Mouse (Mus musculus): ENCODE results near the gene Tcte2.
"Not testable (repeated sequence)": the region's sequence is repeated elsewhere in the genome, so short reads cannot be mapped to it uniquely, and the experiment has no call there.

Gene Tcte2

GRCm38 (mm10) chr17:13761179-13761913 is at the start of gene Tcte2:
Gene Tcte2, minus strand, starts transcription at chr17:13761825.
- peak; percentile 62 for DNase-seq (ENCODE audit: low spot score)

DNA sequence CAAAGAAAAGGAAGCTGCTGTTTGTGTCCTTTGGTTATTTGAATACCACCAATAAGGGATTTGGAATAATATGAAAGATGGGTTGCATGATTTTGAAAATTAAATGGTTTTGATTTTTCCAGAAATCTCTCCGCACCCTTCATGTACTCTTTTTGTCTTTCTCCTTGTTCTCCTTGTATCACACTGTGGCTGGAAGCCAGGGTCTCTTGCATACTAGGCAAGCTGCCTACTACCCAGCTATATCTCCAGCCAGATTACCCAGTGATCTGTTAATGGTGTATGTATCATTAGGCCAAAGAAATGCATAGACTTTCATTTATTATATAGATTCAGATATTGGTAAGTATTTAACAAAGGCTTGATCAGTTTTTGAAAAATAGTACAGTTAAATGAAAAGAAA is 44.4 kb upstream of the Tcte2 start:
- DNase-seq (ENCODE audit: low spot score), result no peak

DNA sequence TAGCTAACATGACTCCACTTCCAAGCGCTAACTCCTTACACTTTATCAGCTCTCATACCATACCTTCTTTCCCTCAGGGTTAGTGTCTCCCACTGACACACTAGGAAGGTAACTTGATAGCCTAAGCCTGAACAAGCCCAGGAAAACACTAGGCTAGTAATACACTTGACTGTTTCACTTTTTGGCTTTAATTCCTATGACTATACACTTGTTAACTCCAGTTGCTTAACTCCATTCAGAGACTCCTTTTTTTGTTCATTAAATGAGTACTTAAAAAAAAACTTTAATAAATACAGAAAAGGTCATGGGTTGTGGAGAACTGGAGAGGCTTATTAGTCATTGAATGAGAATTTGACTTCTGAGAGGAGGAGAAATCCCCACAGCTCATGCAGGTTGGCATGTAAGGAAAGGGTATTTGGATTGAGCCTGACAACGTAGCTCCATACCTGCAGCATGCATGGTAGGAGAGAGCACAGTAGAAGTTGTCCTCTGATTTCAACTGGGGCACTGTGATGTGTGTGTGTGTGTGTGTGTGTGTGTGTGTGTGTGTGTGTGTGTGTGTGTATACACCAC is 41.3 kb upstream of the Tcte2 start:
- no peak for DNase-seq (ENCODE audit: low spot score)

- no peak for DNase-seq (ENCODE audit: low spot score)
Measured at GRCm38 (mm10) chr17:13797691-13798090, 36.1 kb upstream of the Tcte2 start.

GRCm38 (mm10) chr17:13790033-13790432 is 28.4 kb upstream of the Tcte2 start:
- DNase-seq (ENCODE audit: low spot score), result not testable (repeated sequence)

DNA sequence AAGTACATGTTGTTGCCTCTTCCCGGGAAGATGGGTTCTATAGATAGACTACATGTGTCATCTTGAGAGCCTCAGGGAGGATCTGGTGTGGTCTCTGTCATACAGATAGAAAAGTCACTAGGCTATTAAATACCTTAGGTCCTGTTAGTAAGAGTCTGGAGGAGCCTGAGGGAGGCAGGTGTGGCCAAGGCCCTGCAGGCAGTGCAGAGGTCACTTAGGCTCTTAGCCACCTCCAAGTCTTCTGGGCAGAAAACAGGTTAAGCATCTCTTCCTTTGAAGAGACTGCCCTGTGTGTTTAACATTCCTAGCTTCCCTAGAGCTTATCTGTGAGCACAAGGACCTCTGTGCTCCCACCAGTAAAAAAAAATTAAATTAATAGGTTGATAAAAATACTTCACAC is 21.8 kb upstream of the Tcte2 start:
- DNase-seq (ENCODE audit: low spot score), result no peak

DNA sequence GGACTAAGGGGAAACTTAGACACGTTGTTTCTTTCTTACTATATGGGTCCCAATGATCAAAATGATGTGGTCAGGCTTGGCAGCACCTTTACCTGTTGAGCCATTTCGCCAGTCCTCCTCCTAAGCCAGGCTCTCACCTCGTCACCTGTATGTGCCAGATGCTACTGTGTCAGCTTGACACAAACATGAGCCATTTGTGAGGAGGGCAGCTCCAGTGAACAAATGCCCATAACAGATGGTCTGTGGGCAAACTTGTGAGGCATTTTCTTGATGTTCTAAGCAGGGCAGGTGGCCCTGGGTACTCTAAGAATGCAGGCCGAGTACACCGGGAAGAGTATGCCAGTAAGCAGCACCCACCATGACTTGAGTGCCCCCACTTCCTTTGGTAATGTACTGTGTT is 20.3 kb upstream of the Tcte2 start:
- DNase-seq (ENCODE audit: low spot score), result no peak

GRCm38 (mm10) chr17:13778865-13779264 is 17.2 kb upstream of the Tcte2 start:
- no peak for DNase-seq (ENCODE audit: low spot score)

DNA sequence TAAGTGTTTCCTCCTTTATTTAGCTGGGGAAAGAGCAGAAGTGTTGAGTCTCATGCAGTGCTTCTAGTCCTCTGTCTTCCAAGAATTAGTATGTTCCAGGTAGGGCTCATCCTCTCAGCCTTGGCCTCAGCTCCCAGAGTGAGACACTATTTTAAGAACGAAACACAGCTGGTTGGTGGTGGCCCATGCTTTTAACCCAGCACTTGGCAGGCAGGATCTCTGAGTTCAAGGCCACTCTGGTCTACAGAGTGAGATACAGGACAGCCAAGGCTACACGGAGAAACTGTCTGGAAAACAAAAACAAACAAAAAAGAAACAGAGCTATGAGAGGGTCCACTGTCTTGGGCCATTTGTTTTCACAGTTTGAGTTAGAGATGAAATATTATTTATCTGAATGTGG is 16.1 kb upstream of the Tcte2 start:
- DNase-seq (ENCODE audit: low spot score), result no peak

GRCm38 (mm10) chr17:13769256-13769655 is 7.6 kb upstream of the Tcte2 start:
- DNase-seq (ENCODE audit: low spot score), result no peak

DNA sequence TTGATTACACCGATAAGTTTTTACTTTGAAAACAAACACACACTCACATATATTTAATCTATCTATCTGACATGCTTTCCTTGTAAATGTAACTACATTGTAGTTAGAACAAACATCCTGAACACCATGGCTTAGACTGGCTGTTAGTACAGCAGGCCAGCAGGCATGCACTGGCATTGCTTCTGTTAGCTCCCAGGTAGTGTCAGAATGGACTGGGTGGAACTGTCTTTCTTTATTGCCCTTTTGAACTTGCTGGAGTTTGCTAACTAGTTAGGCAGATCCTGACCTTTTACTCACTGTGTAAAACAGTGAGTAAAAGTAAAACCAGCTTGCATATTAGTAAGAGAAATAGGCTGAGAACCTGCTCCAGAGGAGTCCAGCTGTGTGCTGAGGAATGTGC is 6.9 kb upstream of the Tcte2 start:
- no peak for DNase-seq (ENCODE audit: low spot score)

DNA sequence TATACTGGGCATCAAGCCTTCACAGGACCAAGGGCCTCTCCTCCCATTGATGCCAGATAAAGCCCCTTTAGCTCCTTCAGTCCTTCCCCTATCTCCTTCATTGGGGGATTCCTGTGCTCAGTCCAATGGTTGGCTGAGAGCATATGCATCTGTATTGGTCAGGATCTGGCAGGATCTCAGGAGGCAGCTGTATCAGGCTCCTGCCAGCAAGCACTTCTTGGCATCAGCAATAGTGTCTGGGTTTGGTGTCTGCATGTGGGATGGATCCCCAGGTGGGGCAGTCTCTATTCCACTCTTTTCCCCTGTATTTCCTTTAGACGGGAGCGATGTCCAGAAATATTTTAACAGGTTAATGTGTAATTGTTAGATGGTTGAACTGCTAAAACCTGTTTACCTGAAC is 3.3 kb upstream of the Tcte2 start:
- DNase-seq (ENCODE audit: low spot score), result not testable (repeated sequence)

GRCm38 (mm10) chr17:13763819-13764218 is 2.2 kb upstream of the Tcte2 start:
- DNase-seq (ENCODE audit: low spot score), result no peak

DNA sequence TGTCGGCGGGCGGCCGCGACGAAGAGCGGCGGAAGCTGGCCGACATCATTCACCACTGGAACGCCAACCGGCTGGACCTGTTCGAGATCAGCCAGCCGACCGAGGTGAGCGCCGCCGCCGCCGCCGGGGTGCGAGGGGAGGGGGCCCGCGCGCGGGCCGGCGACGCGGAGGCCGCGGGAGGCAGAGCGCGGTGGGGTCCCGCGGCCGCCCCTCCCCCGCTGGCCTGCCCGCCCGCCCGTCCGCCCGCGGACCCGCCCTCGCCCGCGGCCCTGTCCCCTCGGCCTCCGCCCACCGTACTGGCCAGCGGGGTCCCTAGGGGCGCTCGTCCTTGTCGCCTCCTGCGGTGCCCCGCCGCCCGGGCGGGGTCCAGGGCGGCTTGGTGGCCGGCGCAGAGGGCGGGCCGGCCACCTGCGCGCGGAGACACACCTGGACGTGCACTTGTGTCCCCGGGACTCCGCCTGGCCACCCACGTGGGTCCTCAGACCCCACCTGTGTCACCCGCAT is 898 bp downstream of the Tcte2 start:
- peak; percentile 52 for DNase-seq (ENCODE audit: low spot score)

GRCm38 (mm10) chr17:13759853-13760627 is 1.6 kb downstream of the Tcte2 start, which contains the start of gene Afdn:
Gene Afdn, plus strand, starts transcription at chr17:13760539.
- DNase-seq (ENCODE audit: low spot score), result peak; percentile 92

- DNase-seq (ENCODE audit: low spot score), result peak; percentile 31
Measured at GRCm38 (mm10) chr17:13759156-13759852, 2.3 kb downstream of the Tcte2 start.

- no peak for DNase-seq (ENCODE audit: low spot score)
Measured at GRCm38 (mm10) chr17:13758586-13758985, 3.0 kb downstream of the Tcte2 start.

DNA sequence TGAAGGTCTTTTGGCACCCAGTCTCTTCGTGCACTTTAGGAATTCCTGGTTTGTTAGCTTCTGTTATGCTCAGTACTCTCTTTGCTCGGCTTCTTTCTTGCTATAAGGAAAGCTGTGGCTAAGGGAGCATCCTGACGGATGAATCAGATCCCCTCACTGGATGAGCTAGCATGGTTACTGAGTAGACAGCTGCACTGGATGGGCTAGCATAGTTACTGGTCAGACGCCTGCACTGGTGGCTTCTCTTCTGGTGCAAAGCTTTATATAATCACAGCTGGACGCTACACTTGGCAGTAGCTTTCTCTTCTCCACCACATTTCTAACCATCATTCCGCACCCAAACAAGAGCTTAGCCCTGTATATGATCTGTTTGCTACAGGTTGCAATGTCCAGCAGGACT is 6.7 kb downstream of the Tcte2 start:
- DNase-seq (ENCODE audit: low spot score), result no peak

DNA sequence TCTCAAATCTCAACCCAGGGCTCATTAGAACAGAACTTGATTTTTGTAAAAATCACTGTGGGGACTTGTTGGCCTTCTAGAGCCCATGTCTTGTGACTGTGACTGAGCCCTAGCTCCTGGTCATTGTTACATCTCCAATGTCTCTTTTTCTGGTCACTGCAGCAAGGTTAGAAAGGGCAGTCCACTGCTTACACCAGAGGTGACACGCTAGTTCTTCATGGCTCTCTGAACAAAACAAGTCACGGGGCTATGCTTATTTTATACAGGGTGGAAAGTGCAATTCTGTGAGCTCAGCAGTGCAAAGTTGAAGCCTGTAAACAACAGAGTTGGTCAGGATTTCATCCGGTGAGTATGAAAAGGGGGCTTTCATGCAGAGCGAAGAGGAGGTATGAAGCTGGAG is 7.7 kb downstream of the Tcte2 start:
- no peak for DNase-seq (ENCODE audit: low spot score)

DNA sequence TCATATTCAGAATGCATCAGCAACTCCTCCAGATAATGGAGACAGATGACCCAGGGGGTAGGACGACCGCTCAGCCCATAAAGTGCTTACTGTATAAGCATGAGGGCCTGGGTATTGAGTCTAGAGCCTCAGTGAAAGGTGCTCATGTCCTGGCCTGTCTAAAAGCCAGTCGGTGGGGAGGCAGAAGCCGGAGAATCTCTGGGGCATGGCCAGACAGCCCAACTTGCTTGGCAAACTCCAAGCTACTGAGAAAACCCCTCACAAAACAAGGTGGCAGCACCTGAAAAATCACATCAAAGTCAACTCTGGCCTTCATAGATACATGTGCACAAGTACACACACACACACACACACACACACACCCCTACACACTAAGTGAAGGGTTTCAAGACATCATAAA is 12.6 kb downstream of the Tcte2 start:
- no peak for DNase-seq (ENCODE audit: low spot score)

- no peak for DNase-seq (ENCODE audit: low spot score)
Measured at GRCm38 (mm10) chr17:13747681-13748080, 13.9 kb downstream of the Tcte2 start.

- no peak for DNase-seq (ENCODE audit: low spot score)
Measured at GRCm38 (mm10) chr17:13746330-13746729, 15.3 kb downstream of the Tcte2 start.
